Mouse (Mus musculus): ENCODE measurements around the gene Art4.

Art4 gene

GRCm38 (mm10) chr6:136866150-136866549 lies 8.6 kb upstream of the Art4 start:
- DNase-seq (ENCODE audit: low spot score in 2 of 2) = no peak

GRCm38 (mm10) chr6:136865360-136865759 lies 7.8 kb upstream of the Art4 start:
- no peak for DNase-seq (ENCODE audit: low spot score in 2 of 2)

- DNase-seq (ENCODE audit: low spot score in 2 of 2) = no peak
These were observed 3.5 kb upstream of the Art4 start for GRCm38 (mm10) chr6:136861020-136861419.

- DNase-seq (ENCODE audit: low spot score in 2 of 2) = no peak
These were observed 887 bp upstream of the Art4 start for GRCm38 (mm10) chr6:136858420-136858819.

- no peak for DNase-seq (ENCODE audit: low spot score in 2 of 2)
These were observed 334 bp upstream of the Art4 start for GRCm38 (mm10) chr6:136857873-136858260.

- no peak for DNase-seq (ENCODE audit: low spot score in 2 of 2)
These were observed 1.4 kb downstream of the Art4 start for GRCm38 (mm10) chr6:136856071-136856636.

GRCm38 (mm10) chr6:136855183-136855582 lies 2.4 kb downstream of the Art4 start:
- no peak for DNase-seq (ENCODE audit: low spot score in 2 of 2)

- no peak for DNase-seq (ENCODE audit: low spot score in 2 of 2)
These were observed 3.2 kb downstream of the Art4 start for GRCm38 (mm10) chr6:136854361-136854781.

GRCm38 (mm10) chr6:136852762-136853161 lies 4.8 kb downstream of the Art4 start:
- DNase-seq (ENCODE audit: low spot score in 2 of 2) = no peak

GRCm38 (mm10) chr6:136852348-136852747 lies 5.2 kb downstream of the Art4 start:
- DNase-seq (ENCODE audit: low spot score in 2 of 2) = no peak

- DNase-seq (ENCODE audit: low spot score in 2 of 2) = no peak
These were observed 7.3 kb downstream of the Art4 start for GRCm38 (mm10) chr6:136850267-136850666.

- no peak for DNase-seq (ENCODE audit: low spot score in 2 of 2)
These were observed 8.6 kb downstream of the Art4 start for GRCm38 (mm10) chr6:136848971-136849370.

GRCm38 (mm10) chr6:136848399-136848798 lies 9.1 kb downstream of the Art4 start:
- DNase-seq (ENCODE audit: low spot score in 2 of 2) = no peak

- peak in 1 of 2 experiments; percentile 75 for DNase-seq (ENCODE audit: low spot score in 2 of 2)
These were observed 9.7 kb downstream of the Art4 start for GRCm38 (mm10) chr6:136847790-136848189.

- no peak for DNase-seq (ENCODE audit: low spot score in 2 of 2)
These were observed 10.3 kb downstream of the Art4 start for GRCm38 (mm10) chr6:136847267-136847666.

- no peak for DNase-seq (ENCODE audit: low spot score in 2 of 2)
These were observed 11.6 kb downstream of the Art4 start for GRCm38 (mm10) chr6:136845706-136846480.

- DNase-seq (ENCODE audit: low spot score in 2 of 2) = no peak
These were observed 12.6 kb downstream of the Art4 start for GRCm38 (mm10) chr6:136844903-136845302.

GRCm38 (mm10) chr6:136837323-136837722 lies 20.2 kb downstream of the Art4 start:
- DNase-seq (ENCODE audit: low spot score in 2 of 2) = no peak

- DNase-seq (ENCODE audit: low spot score in 2 of 2) = no peak
These were observed 22.2 kb downstream of the Art4 start, which contains the start of gene Smco3 for GRCm38 (mm10) chr6:136835352-136835751. Gene Smco3, minus strand, starts transcription at chr6:136835452.

GRCm38 (mm10) chr6:136831712-136832111 lies 25.8 kb downstream of the Art4 start:
- no peak for DNase-seq (ENCODE audit: low spot score in 2 of 2)

- DNase-seq (ENCODE audit: low spot score in 2 of 2) = no peak
These were observed 28.9 kb downstream of the Art4 start for GRCm38 (mm10) chr6:136828681-136829080.

- DNase-seq (ENCODE audit: low spot score in 2 of 2) = peak; percentile 93 to 95
These were observed 29.5 kb downstream of the Art4 start, which contains the start of gene Wbp11 for GRCm38 (mm10) chr6:136827881-136828561. Gene Wbp11, minus strand, starts transcription at chr6:136828233.

- no peak for DNase-seq (ENCODE audit: low spot score in 2 of 2)
These were observed 30.0 kb downstream of the Art4 start, which contains the start of gene BC049715 for GRCm38 (mm10) chr6:136827516-136827880. Gene BC049715, plus strand, starts transcription at chr6:136827626.
